Mouse (Mus musculus): ENCODE measurements around the gene Crlf1. TPM values are rescaled to one million over a fixed set of nuclear protein-coding genes. Genes with fewer than 3 reads are reported as not detected.

Crlf1 gene
- total RNA-seq (2023), result 1.2 to 2.5 TPM (median 2.0 TPM) in 3 of 4 replicates, not detected in the other

DNA sequence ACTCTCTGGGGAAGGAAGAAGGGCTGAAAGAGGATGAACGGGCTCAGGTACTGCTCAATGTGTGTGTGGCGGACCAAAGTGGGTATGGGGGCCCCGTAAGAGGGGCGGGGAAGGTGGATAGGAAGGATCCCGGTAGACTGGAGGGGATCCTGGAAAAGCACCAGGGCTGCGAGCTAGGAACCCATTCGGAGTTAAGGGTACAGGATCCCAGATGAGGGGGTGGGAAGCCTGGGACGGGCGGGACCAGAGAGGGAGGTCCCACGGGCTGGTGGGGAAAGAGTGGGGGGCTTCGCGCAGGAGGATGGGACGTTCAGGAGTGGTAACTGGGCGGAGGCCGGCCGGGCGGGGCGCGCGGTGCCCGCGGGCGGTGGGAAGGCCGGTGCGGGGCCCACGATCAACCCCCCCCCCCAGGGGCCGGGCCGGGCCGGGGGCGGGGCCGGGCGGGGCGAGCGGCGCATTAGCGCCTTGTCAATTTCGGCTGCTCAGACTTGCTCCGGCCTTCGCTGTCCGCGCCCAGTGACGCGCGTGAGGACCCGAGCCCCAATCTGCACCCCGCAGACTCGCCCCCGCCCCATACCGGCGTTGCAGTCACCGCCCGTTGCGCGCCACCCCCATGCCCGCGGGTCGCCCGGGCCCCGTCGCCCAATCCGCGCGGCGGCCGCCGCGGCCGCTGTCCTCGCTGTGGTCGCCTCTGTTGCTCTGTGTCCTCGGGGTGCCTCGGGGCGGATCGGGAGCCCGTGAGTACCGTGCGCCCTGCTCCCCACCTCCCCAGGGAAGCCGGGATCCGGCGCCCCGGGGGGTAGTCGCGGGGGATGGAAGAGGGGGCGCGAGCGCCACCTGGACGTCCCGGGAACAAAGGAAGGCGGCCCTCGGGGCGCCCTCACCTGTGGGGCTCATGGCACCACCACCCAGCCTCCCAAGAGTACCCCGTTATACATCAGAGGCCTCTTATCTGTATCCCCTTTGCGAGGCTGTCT, at the start of gene Crlf1:
Gene Crlf1 (plus strand): TSS at position 495 of the 977 bp plus-strand sequence.

DNA sequence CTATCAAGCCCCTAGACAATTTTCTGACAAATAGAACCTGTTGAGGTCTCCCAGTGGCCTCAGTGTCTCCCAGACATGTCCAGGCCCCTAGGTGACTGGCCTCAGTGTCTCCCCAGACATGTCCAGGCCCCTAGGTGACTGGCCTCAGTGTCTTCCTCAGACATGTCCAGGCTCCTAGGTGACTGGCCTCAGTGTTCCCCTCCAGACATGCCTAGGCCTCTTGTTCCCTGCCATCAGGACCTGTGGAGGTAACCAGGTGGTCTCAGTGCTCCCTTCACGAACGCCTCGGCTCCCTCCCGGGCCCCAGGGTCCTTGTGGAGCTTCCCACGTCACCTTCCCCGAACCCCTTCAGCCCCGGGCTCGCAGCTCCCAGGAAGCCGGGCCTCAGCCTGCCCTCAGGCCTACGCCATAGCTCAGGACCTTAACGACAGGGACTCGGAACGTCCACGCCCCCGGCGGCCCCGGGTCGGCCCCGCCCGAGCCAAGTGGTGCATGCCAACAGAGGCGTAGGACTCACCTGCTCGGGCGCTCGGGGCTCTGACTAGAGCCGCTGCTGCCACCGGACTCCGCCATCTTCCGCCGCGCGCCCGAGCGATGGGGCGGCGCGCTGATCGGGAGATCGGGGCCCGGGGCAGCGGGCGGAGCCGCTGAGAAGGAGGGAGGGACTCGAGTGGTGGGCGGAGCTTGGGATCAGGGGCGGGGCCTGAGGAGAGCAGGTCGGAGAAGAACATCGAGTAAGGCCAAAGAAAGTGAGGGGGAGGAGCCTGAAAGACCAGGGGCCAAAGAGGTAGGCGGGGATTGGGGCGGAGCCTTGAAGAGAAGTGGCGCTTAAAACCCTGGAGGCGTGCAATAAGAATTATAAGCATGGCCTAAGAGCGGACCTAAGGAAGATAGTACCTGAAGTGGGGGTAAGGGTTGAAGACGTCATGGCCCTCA, 16.4 kb upstream of the Crlf1 start, which contains the start of gene Klhl26:
Gene Klhl26 (minus strand): TSS at position 636 of the 936 bp plus-strand sequence.

DNA sequence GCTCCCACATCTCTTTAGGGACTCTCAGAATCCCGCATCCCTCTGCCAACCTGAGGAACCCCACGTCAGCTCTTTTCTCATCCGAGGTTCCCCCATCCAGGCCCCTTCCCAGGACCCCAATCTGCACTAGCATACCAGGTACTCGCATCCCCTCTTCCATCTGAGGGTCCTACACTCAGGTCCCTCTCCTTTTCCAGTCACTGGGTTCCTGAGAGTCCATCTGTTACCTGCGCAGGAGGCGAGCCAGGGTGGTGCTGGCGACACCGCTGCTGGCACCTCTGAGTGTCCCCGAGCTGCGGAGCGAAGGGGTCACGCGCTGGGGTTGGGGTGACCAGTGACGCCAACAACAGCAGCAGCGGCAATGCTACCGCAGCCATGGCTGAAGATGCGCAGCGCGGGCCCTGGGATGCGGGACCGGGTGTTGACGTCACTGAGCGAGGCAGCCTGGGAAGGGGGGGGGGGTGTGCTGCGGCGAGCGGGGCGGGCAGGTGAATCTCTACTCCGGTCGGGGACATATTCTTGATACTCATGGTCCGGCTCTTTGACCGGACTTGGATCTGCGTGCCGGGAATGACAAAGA, 5.9 kb upstream of the Crlf1 start, which contains the start of gene Tmem59l:
Gene Tmem59l (minus strand): TSS at position 418 of the 580 bp plus-strand sequence.

DNA sequence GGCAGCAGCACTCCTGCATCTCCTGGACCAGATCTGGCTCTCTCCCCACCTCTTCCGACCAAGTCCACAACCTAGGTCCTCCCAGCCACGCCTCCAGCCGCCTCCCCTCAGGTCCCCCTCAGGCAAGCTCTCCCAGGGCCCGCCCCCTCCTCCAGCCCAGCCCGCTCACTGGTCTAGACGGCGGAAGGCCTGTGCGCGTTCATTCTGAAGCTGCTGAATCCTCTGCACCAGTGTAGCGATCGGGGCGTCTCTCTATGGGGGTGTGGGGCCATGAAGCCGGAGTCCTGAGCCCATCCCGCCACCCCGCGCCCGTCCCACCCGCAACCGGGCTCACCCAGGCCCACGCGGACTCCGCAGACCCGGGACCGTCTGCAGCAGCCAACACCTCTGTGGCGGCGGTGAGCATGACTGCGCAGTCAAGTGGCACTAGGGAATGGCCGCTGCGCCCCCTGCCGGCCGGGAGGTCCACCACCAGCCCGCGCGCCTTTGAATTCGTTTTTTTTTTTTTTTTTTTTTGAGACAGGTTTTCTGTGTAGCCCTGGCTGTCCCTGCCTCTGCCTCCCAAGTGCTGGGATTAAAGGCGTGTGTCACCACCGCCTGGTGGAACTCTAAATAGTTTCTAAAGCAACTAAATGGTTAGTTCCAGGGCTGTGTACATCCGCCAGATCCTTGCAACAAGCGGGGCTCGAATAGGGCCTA, 13.5 kb downstream of the Crlf1 start, which contains the start of gene Rex1bd:
Gene Rex1bd (minus strand): TSS at position 425 of the 699 bp plus-strand sequence.

DNA sequence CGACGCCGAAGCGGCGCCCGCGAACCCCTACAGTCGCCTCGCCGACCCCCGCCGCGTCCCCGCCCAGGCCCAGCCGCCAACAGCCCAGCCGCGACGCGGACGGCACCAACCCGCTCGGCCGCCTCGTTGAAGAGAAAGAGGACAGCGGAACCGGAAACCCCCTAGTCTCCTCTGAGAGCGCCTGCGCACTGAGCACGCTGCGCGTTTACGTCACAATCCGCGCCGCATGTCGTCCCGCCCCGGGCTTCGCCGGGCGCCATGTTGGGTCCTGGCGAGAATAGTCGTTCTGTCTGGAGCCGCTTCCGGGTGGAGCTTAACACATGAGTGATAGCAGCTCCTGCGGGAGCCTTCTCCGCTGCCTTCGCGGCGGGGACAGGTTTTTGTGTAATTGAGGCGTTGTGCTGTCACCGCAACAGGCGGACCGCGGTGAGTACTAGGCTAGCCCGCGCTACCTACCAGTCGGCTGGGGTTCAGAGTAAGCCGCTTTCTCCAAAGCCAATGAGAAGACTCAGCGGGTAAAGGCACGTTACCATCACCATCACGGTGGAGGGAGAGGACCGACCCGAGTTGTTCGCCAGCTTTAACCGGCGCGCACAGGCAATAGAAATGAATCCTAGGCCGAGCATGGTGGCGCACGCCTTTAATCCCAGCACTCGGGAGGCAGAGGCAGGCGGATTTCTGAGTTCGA, 17.4 kb downstream of the Crlf1 start, which contains the start of gene Uba52:
Gene Uba52 (minus strand): TSS at position 574 of the 688 bp plus-strand sequence.

DNA sequence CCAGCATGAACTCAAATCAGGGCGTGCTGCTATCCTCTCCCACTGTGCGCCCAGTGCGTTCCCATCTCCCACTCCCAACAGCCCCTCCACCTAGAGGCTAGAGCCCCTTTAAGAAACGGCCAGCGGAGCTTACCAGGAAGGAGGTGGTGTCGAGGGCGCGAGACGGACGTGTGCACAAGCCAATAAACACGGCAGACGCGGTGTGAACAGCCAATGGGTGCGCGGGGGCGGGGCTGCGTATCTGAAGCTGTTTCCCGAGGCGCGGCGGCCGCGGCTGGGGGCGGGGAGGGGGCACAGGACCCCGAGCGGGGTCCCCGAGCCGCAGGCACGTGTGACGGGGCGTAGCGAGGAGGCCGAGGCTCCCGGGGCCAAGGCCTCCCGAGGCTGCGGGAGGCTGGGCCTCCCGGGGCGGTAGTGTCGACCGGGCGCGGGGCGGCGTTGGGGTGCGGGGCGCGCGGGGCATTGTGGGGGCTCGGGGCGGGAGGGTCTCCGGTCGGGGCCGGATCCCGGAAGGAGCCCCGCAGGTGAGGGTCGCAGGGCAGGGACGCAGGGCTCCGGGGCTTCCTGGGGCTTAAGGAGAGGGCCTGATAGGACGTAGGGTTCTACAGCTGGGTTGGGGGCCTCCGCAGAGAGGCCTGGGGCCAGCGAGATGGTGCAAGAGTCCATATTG, 34.7 kb downstream of the Crlf1 start, which contains the start of the genes Fkbp8 and Kxd1:
Gene Fkbp8 (plus strand): TSS at position 213 of the 670 bp plus-strand sequence.
Gene Kxd1 (minus strand): TSS at position 445 of the 670 bp plus-strand sequence.

DNA sequence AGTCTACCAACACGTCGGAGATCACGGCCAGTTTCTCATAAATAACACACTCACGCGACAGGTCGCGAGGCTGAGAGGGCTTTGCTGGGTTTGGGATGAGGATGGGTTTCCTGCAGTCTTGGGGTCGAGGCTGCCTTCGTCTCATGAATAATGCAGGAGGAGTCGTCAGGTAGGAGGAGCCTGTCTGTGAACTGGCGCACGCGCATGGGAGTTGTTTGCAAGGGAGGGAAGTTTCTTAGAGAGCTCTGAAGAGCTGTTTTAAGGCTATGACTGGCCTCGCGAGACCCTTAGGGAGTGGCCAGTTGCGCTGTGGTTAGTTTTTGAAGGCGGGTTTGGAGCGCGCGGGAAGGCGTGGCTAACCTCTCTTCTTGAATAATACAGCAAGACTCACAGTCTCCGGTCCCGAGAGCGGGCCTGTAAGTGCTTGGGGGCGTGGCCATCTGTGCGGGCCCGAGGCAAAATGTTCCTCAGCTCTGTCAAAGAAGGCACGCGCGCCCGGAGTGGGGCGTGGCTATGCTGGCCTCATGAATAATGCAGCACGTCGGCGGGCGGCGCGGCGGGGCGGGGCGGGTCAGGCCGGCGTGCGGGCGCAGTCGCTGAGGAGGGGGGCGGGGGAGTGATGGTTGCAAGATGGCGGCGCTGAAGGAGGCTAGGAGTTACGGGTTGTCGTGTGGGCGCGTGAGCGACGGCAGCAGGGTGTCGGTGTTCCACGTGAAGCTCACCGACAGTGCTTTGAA, 46.3 kb downstream of the Crlf1 start, which contains the start of gene Ell:
Gene Ell (plus strand): TSS at position 381 of the 737 bp plus-strand sequence.

Other genes starting within 250 kb of the Crlf1 start
- 6.2 to 9.0 TPM (median 6.9 TPM) in 4 replicates for gene Homer3, start 210.3 kb upstream of the Crlf1 start, total RNA-seq (2023)
- gene Ddx49, start 190.7 kb upstream of the Crlf1 start, total RNA-seq (2023), result 67.5 to 86.5 TPM (median 76.3 TPM) in 4 replicates
- gene Cope, start 190.6 kb upstream of the Crlf1 start, total RNA-seq (2023), result 94.5 to 110 TPM (median 108 TPM) in 4 replicates
- gene Cers1, start 177.4 kb upstream of the Crlf1 start, total RNA-seq (2023), result not detected in 4 replicates
- not detected in 4 replicates for gene Gdf1, start 163.3 kb upstream of the Crlf1 start, total RNA-seq (2023)
- 68.7 to 78.5 TPM (median 70.9 TPM) in 4 replicates for gene Upf1, start 139.9 kb upstream of the Crlf1 start, total RNA-seq (2023)
- gene Comp, start 119.6 kb upstream of the Crlf1 start, total RNA-seq (2023), result 0.48 TPM in 1 of 4 replicates, not detected in the others
- 16.1 to 28.0 TPM (median 24.1 TPM) in 4 replicates for gene Crtc1, start 53.6 kb upstream of the Crlf1 start, total RNA-seq (2023)
- gene Klhl26, start 16.2 kb upstream of the Crlf1 start, total RNA-seq (2023), result 8.4 to 10.1 TPM (median 8.6 TPM) in 4 replicates
- not detected in 4 replicates for gene Tmem59l, start 5.8 kb upstream of the Crlf1 start, total RNA-seq (2023)
- 33.3 to 46.0 TPM (median 38.6 TPM) in 4 replicates for gene Rex1bd, start 13.6 kb downstream of the Crlf1 start, total RNA-seq (2023)
- gene Uba52, start 17.6 kb downstream of the Crlf1 start, total RNA-seq (2023), result 2,835 to 2,861 TPM (median 2,853 TPM) in 4 replicates
- gene Fkbp8, start 34.6 kb downstream of the Crlf1 start, total RNA-seq (2023), result 231 to 253 TPM (median 245 TPM) in 4 replicates
- gene Kxd1, start 34.8 kb downstream of the Crlf1 start, total RNA-seq (2023), result 53.7 to 70.3 TPM (median 60.4 TPM) in 4 replicates
- 26.1 to 31.6 TPM (median 29.4 TPM) in 4 replicates for gene Ell, start 46.3 kb downstream of the Crlf1 start, total RNA-seq (2023)
- gene Isyna1, start 101.2 kb downstream of the Crlf1 start, total RNA-seq (2023), result 101 to 107 TPM (median 103 TPM) in 4 replicates
- 64.4 to 94.1 TPM (median 74.8 TPM) in 4 replicates for gene Ssbp4, start 115.7 kb downstream of the Crlf1 start, total RNA-seq (2023)
- gene Lrrc25, start 123.0 kb downstream of the Crlf1 start, total RNA-seq (2023), result 5.1 to 10.7 TPM (median 6.9 TPM) in 4 replicates
- gene Gdf15, start 139.3 kb downstream of the Crlf1 start, total RNA-seq (2023), result not detected in 4 replicates
- 11.2 to 14.7 TPM (median 12.6 TPM) in 4 replicates for gene Pgpep1, start 167.2 kb downstream of the Crlf1 start, total RNA-seq (2023)
- 121 to 135 TPM (median 129 TPM) in 4 replicates for gene Lsm4, start 180.1 kb downstream of the Crlf1 start, total RNA-seq (2023)
- gene Jund, start 205.8 kb downstream of the Crlf1 start, total RNA-seq (2023), result 2,399 to 2,837 TPM (median 2,594 TPM) in 4 replicates
- gene Iqcn, start 210.3 kb downstream of the Crlf1 start, total RNA-seq (2023), result 49.7 to 55.4 TPM (median 53.1 TPM) in 4 replicates
- 0.69 to 1.2 TPM in 2 of 4 replicates, not detected in the others for gene Gm3336, start 225.4 kb downstream of the Crlf1 start, total RNA-seq (2023)
- 1.8 to 3.5 TPM (median 2.8 TPM) in 4 replicates for gene Pde4c, start 230.6 kb downstream of the Crlf1 start, total RNA-seq (2023)

All from B cell, adult 62 days (primary cell).